ENCODE assay signal across 8 mouse cellular contexts in the genomic region with DNA sequence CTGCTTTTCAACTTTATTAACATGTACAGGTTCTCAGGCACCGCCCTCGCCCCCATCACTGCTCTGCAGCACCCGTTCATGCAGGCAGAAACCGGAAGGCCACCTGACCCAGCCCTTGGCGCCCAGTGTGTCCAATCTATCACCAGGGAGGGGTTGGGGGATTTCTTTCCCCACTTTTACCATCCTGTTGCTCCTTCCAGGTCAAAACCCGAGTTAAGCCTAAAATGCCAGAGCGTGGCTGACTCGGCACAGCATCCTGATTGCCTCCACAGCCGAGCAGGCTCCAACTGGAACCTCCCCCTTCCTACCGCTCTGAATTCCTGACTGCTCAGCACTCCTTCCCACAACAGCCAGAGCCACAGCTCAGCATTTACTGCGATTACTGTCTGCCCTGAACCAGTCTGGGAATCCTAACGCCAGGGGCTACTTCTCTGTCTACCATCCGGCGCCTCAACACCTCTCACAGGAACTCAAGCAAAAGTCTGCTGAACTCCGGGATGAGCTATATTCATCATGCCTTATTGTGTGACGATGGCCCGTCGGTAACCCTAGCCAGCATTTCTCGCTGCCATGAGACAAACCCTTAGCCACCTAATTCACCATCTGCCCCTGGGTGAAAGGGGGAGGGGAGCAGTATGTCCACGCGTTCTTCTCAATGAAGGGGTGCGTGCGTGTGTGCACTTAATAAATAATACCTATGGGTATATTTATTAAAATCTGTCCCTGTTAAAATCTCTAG. TPM values are rescaled to one million over a fixed set of nuclear protein-coding genes. Genes with fewer than 3 reads are reported as not detected.
DNase-seq lines count a peak whose midpoint lies in the region; ATAC-seq and TF ChIP-seq lines count a peak whose summit lies in the region.

No protein-coding gene starts in this region.

- ATAC-seq in embryonic facial prominence, embryonic 15.5 days (ENCODE audit: insufficient number of reproducible peaks, low FRiP score, low TSS enrichment, low read depth): 0 out of 2 replicates have a peak, but pooled peaks have one; percentile 58
- ATAC-seq in heart, embryonic 16.5 days (replicated peaks; ENCODE audit: extremely low read depth, insufficient read depth, low FRiP score): peak; percentile 41
- peak; percentile 11; the same call in 1 of the 2 replicates for ATAC-seq in megakaryocyte progenitor cell, adult 5-6 weeks (replicated peaks; ENCODE audit: poor library complexity)

- H3K4me1 ChIP-seq in embryonic facial prominence, embryonic 15.5 days: peaks cover 33% of the 10 kb centered on the region
- H3K4me1 ChIP-seq in heart, embryonic 16.5 days (ENCODE audit: control insufficient read depth, insufficient read depth, low read length): peaks cover 52% of the 10 kb centered on the region
- peaks cover 36% of the 10 kb centered on the region for H3K4me1 ChIP-seq in spleen, adult 2 months (ENCODE audit: control insufficient read depth, insufficient read depth, insufficient read length)

- H3K4me3 ChIP-seq in embryonic facial prominence, embryonic 15.5 days (replicated peaks): peak overlapping the region; percentile 44
- peak overlapping the region; percentile 62 for H3K4me3 ChIP-seq in heart, embryonic 16.5 days (ENCODE audit: low read length)
- H3K4me3 ChIP-seq in spleen, adult 2 months (ENCODE audit: extremely low read depth, insufficient read depth, insufficient read length): peak overlapping the region; percentile 67

- WGBS in embryonic facial prominence, embryonic 15.5 days: 4% methylated on average over 23 of the region's 23 CpGs
- 4% methylated on average over 23 of the region's 23 CpGs for WGBS in heart, embryonic 16.5 days
- 14% methylated on average over 23 of the region's 23 CpGs for WGBS in spleen, adult 2 months

- H3K27me3 ChIP-seq in embryonic facial prominence, embryonic 15.5 days: peaks cover 16% of the 10 kb centered on the region
- H3K27me3 ChIP-seq in heart, embryonic 16.5 days (ENCODE audit: control insufficient read depth, insufficient read depth, low read length): no peaks in the 10 kb centered on the region
- H3K27me3 ChIP-seq in spleen, adult 2 months (ENCODE audit: control insufficient read depth, insufficient read depth, low read length): no peaks in the 10 kb centered on the region

- TF ChIP-seq POLR2A in spleen, adult 2 months (IDR thresholded peaks at IDR 0.05; ENCODE audit: low read depth, low read length): no peak

- no peak overlapping the region for H3K9ac ChIP-seq in embryonic facial prominence, embryonic 15.5 days
- H3K9ac ChIP-seq in heart, embryonic 16.5 days (ENCODE audit: low read length): peak overlapping the region; percentile 74

- H3K4me2 ChIP-seq in embryonic facial prominence, embryonic 15.5 days (replicated peaks): peak overlapping the region; percentile 90
- H3K4me2 ChIP-seq in heart, embryonic 16.5 days (ENCODE audit: low read depth, low read length): peak overlapping the region; percentile 61

- no peaks in the 10 kb centered on the region for H3K36me3 ChIP-seq in embryonic facial prominence, embryonic 15.5 days
- no peaks in the 10 kb centered on the region for H3K36me3 ChIP-seq in heart, embryonic 16.5 days (ENCODE audit: control insufficient read depth, insufficient read depth)
- H3K36me3 ChIP-seq in spleen, adult 2 months (ENCODE audit: control insufficient read depth, insufficient read depth, low read length): 0 out of 2 replicates have a peak, but pooled peaks cover 2% of the 10 kb centered on the region

- no peaks in the 10 kb centered on the region for H3K9me3 ChIP-seq in embryonic facial prominence, embryonic 15.5 days (replicated peaks)
- no peaks in the 10 kb centered on the region for H3K9me3 ChIP-seq in heart, embryonic 16.5 days (replicated peaks; ENCODE audit: control insufficient read depth, low read length)

- DNase-seq in cerebellum, postnatal 36 days: peak; percentile 23 to 24
- DNase-seq in cerebellum, adult 11 months: no peak
- peak; percentile 37 for DNase-seq in MN1 (ENCODE audit: low spot score)
- peak; percentile 80 for DNase-seq in kidney, postnatal 14 days
- peak in 1 of 2 experiments; percentile 66 for DNase-seq in spleen, adult 2 months (ENCODE audit: low read depth in 1 of 2, low spot score in 2 of 2)

- peak overlapping the region; percentile 74 for H3K27ac ChIP-seq in embryonic facial prominence, embryonic 15.5 days (replicated peaks)
- H3K27ac ChIP-seq in heart, embryonic 16.5 days (ENCODE audit: low read length): peak overlapping the region; percentile 90
- H3K27ac ChIP-seq in spleen, adult 2 months (ENCODE audit: insufficient read depth, low read length): peak overlapping the region; percentile 94

- TF ChIP-seq CTCF in spleen, adult 2 months (IDR thresholded peaks at IDR 0.05; ENCODE audit: extremely low read depth, insufficient read depth, insufficient read length, insufficient replicate concordance): no peak

RNA-seq across cellular contexts. Expression of a gene that starts 3.6 kb away (rescaled TPM):
- polyA plus RNA-seq in embryonic facial prominence, embryonic 15.5 days (2015; fragmentation: Nextera tagmentation; extraction: Ambion mirVana): 80.3 and 96.0 TPM in 2 replicates
- polyA plus RNA-seq in heart, embryonic 16.5 days (2015; fragmentation: Nextera tagmentation; extraction: Ambion mirVana): 144 and 166 TPM in 2 replicates
- total RNA-seq in megakaryocyte progenitor cell, adult 5-6 weeks (2015): 43.8 and 45.3 TPM in 2 replicates
- 118 and 129 TPM in 2 replicates for total RNA-seq in megakaryocyte progenitor cell, adult 5-6 weeks (2017)
- polyA plus RNA-seq in spleen, adult 2 months (2012; rRNA removed): 63.0 and 73.5 TPM in 2 replicates
